Mouse (Mus musculus) spleen, adult 2 months (tissue): Measurements from ENCODE around the gene Tead4. TPM values are rescaled to one million over a fixed set of nuclear protein-coding genes. Genes with fewer than 3 reads are reported as not detected.

ENCODE experiments used
- DNase-seq, 2 experiments: peaks; one replicate each; pipeline versions ENCODE4 v3.0.0 to v3.0.0-alpha.2; 2012 to 2021; ENCODE audit warnings: low spot score in 2 of 2, low read depth in 1 of 2
- H3K27ac ChIP-seq: fragments of 200-500 bp; 2 replicates; pipeline ENCODE4 v1.5.1; 2012; ENCODE audit warnings: low read length, inconsistent platforms; ENCODE audit not compliant: insufficient read depth
- H3K27me3 ChIP-seq: fragments of 200-500 bp; 2 replicates; pipeline ENCODE4 v1.6.1; 2012; ENCODE audit warnings: mild to moderate bottlenecking, moderate library complexity, low read length, inconsistent platforms; ENCODE audit not compliant: control insufficient read depth, insufficient read depth
- H3K36me3 ChIP-seq: fragments of 200-500 bp; 2 replicates; pipeline ENCODE4 v1.6.1; 2012; ENCODE audit warnings: mild to moderate bottlenecking, low read length, inconsistent platforms; ENCODE audit not compliant: control insufficient read depth, insufficient read depth
- H3K4me1 ChIP-seq: fragments of 200-500 bp; 2 replicates; pipeline ENCODE4 v1.6.1; 2011; ENCODE audit warnings: inconsistent platforms; ENCODE audit not compliant: control insufficient read depth, insufficient read depth, insufficient read length
- H3K4me3 ChIP-seq: fragments of 200-500 bp; 2 replicates; pipeline ENCODE4 v1.5.1; 2011; ENCODE audit warnings: mild to moderate bottlenecking, inconsistent platforms; ENCODE audit not compliant: insufficient read depth, insufficient read length; ENCODE audit errors: extremely low read depth
- CTCF ChIP-seq: fragments of 200-500 bp; IDR thresholded peaks from 2 replicates; pipeline ENCODE4 v1.5.1; 2011; ENCODE audit warnings: mild to moderate bottlenecking, inconsistent platforms; ENCODE audit not compliant: insufficient read depth, insufficient read length, insufficient replicate concordance; ENCODE audit errors: extremely low read depth
- POLR2A ChIP-seq: fragments of 200-500 bp; IDR thresholded peaks from 2 replicates; pipeline ENCODE4 v1.6.1; 2011; ENCODE audit warnings: low read depth, low read length, inconsistent platforms
- WGBS: fragments of 180-500 bp; shearing (Covaris S2); methylation state at CpG from one replicate; pipeline ENCODE4 v1.1.7; 2018; 5-methylcytosine and 5-hydroxymethylcytosine counted together
- polyA plus RNA-seq: library from polyadenylated mRNA; depleted of rRNA; stranded (reverse); fragments of >200 nt; gene quantifications from 2 replicates; pipeline ENCODE4 v1.2.3, GENCODE M21; 2012; rRNA removed

The Tead4 gene
- polyA plus RNA-seq, 1 experiment, result 0.67 TPM

DNA sequence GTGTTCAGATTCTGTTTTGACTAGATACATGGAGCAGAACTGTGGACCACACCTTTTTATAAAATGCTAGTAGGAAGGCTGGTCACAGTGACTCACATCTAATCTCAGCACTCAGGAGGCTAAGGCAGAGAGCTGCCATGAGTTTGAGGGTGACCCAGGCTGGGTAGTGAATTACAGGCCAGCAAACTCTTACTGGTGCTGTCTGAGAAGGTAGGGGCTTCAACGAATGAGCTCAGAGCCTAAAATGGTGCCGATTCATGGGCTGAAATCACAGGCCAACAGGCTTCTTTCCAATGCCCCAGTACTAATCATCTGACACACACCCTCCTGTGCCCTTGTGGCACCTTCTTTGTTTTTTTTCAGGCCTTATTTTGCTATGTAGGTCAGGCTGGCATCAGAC lies 121.9 kb downstream of the Tead4 start:
- Histone ChIP-seq H3K36me3 (no peaks in the 10 kb centered on the region), H3K27me3 (no peaks in the 10 kb centered on the region), H3K27ac (no peak overlapping the region), H3K4me3 (no peak overlapping the region), H3K4me1 (no peaks in the 10 kb centered on the region)
- 80% methylated on average over 2 of the region's 2 CpGs for WGBS
- TF ChIP-seq CTCF, result no peak
- no peak for TF ChIP-seq POLR2A
- no peak for DNase-seq

Other genes starting within 250 kb of the Tead4 start
- 29.8 and 30.6 TPM in 2 replicates for gene Tspan9, start 157.2 kb downstream of the Tead4 start, polyA plus RNA-seq
- 5.9 and 6.7 TPM in 2 replicates for gene Tulp3, start 55.0 kb upstream of the Tead4 start, polyA plus RNA-seq
- 14.9 and 16.0 TPM in 2 replicates for gene Rhno1, start 62.1 kb upstream of the Tead4 start, polyA plus RNA-seq
- 10.8 and 12.7 TPM in 2 replicates for gene Foxm1, start 62.1 kb upstream of the Tead4 start, polyA plus RNA-seq
- gene Tex52, start 74.6 kb upstream of the Tead4 start, polyA plus RNA-seq, result 0.05 TPM in 1 of 2 replicates, not detected in the other
- gene Gm44596, start 74.7 kb upstream of the Tead4 start, polyA plus RNA-seq, result not detected in 2 replicates
- 0.28 and 0.35 TPM in 2 replicates for gene Nrip2, start 98.5 kb upstream of the Tead4 start, polyA plus RNA-seq
- 23.0 and 32.6 TPM in 2 replicates for gene Itfg2, start 124.1 kb upstream of the Tead4 start, polyA plus RNA-seq
- gene Fkbp4, start 137.9 kb upstream of the Tead4 start, polyA plus RNA-seq, result 46.3 and 60.3 TPM in 2 replicates
- 0.04 and 0.05 TPM in 2 replicates for gene Pzp, start 225.9 kb upstream of the Tead4 start, polyA plus RNA-seq